Mouse (Mus musculus): ENCODE data around the gene Spata46. TPM values are rescaled to one million over a fixed set of nuclear protein-coding genes. Genes with fewer than 3 reads are reported as not detected.

Spata46 gene
- polyA plus RNA-seq (2015; fragmentation: Nextera tagmentation; extraction: Ambion mirVana): 0.56 and 0.71 TPM in 2 replicates

- Histone ChIP-seq H3K27me3 (ENCODE audit: control insufficient read depth, insufficient read depth, low read depth, low read length) (no peaks in the 10 kb centered on the region), H3K4me1 (ENCODE audit: control insufficient read depth, low read depth, low read length) (no peaks in the 10 kb centered on the region), H3K9me3 (replicated peaks; ENCODE audit: control insufficient read depth, low read length) (no peaks in the 10 kb centered on the region), H3K9ac (ENCODE audit: low read depth, low read length) (no peak within 1 kb of the TSS), H3K4me3 (ENCODE audit: low read depth, low read length) (no peak within 1 kb of the TSS), H3K36me3 (ENCODE audit: control insufficient read depth, insufficient read depth) (no peaks in the 10 kb centered on the region; the same call in 1 of the 2 replicates), H3K27ac (ENCODE audit: low read length) (no peak within 1 kb of the TSS), H3K4me2 (ENCODE audit: low read depth, low read length) (no peak within 1 kb of the TSS)
- ATAC-seq (ENCODE audit: low read depth): no peak
- WGBS (ENCODE audit: insufficient replicate concordance): 76% methylated on average over 4 of the region's 4 CpGs
Measured at GRCm38 (mm10) chr1:170308503-170308902, at the start of gene Spata46. Gene Spata46 (plus strand): TSS chr1:170308803.

- Histone ChIP-seq H3K4me2 (ENCODE audit: low read depth, low read length) (no peak overlapping the region), H3K9ac (ENCODE audit: low read depth, low read length) (no peak overlapping the region), H3K27ac (ENCODE audit: low read length) (no peak overlapping the region), H3K4me1 (ENCODE audit: control insufficient read depth, low read depth, low read length) (no peaks in the 10 kb centered on the region), H3K27me3 (ENCODE audit: control insufficient read depth, insufficient read depth, low read depth, low read length) (no peaks in the 10 kb centered on the region), H3K4me3 (ENCODE audit: low read depth, low read length) (no peak overlapping the region), H3K9me3 (replicated peaks; ENCODE audit: control insufficient read depth, low read length) (no peaks in the 10 kb centered on the region), H3K36me3 (ENCODE audit: control insufficient read depth, insufficient read depth) (no peaks in the 10 kb centered on the region)
- ATAC-seq (ENCODE audit: low read depth): no peak
- 48% methylated on average over 6 of the region's 6 CpGs for WGBS (ENCODE audit: insufficient replicate concordance)
Measured at GRCm38 (mm10) chr1:170270281-170270680, 38.3 kb upstream of the Spata46 start.

DNA sequence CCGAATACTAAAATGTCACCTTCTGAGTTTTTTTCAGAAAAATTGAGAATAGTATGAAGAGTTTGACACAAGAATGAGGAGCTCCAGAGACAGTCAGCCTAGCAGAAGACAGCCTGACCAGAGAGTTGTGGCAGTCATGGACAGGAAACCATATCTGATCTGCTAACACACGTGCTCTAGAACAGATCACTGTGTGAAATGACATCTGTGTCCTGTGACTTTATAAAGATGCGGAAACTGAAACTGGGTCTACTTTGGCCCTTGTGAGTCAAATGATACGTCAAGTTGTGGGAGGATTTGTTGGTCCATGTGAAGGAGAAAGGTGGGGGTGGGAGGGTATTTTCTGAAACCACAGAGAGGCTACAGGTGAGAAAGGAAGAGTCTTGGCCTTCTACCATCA, 37.9 kb upstream of the Spata46 start:
- Histone ChIP-seq H3K9me3 (replicated peaks; ENCODE audit: control insufficient read depth, low read length) (no peaks in the 10 kb centered on the region), H3K4me1 (ENCODE audit: control insufficient read depth, low read depth, low read length) (no peaks in the 10 kb centered on the region), H3K4me2 (ENCODE audit: low read depth, low read length) (no peak overlapping the region), H3K27ac (ENCODE audit: low read length) (no peak overlapping the region), H3K9ac (ENCODE audit: low read depth, low read length) (no peak overlapping the region), H3K36me3 (ENCODE audit: control insufficient read depth, insufficient read depth) (no peaks in the 10 kb centered on the region), H3K4me3 (ENCODE audit: low read depth, low read length) (no peak overlapping the region), H3K27me3 (ENCODE audit: control insufficient read depth, insufficient read depth, low read depth, low read length) (no peaks in the 10 kb centered on the region)
- ATAC-seq (ENCODE audit: low read depth): no peak
- WGBS (ENCODE audit: insufficient replicate concordance): 41% methylated on average over 4 of the region's 4 CpGs

GRCm38 (mm10) chr1:170273252-170273651, 35.4 kb upstream of the Spata46 start:
- Histone ChIP-seq H3K4me1 (ENCODE audit: control insufficient read depth, low read depth, low read length) (no peaks in the 10 kb centered on the region), H3K4me3 (ENCODE audit: low read depth, low read length) (no peak overlapping the region), H3K9ac (ENCODE audit: low read depth, low read length) (no peak overlapping the region), H3K9me3 (replicated peaks; ENCODE audit: control insufficient read depth, low read length) (no peaks in the 10 kb centered on the region), H3K27me3 (ENCODE audit: control insufficient read depth, insufficient read depth, low read depth, low read length) (no peaks in the 10 kb centered on the region), H3K27ac (ENCODE audit: low read length) (no peak overlapping the region), H3K36me3 (ENCODE audit: control insufficient read depth, insufficient read depth) (no peaks in the 10 kb centered on the region), H3K4me2 (ENCODE audit: low read depth, low read length) (no peak overlapping the region)
- ATAC-seq (ENCODE audit: low read depth): no peak

- H3K4me3 ChIP-seq (ENCODE audit: low read depth, low read length): no peak within 1 kb of the TSS
- no peak within 1 kb of the TSS for H3K9ac ChIP-seq (ENCODE audit: low read depth, low read length)
- 47% methylated on average over 2 of the region's 3 CpGs for WGBS (ENCODE audit: insufficient replicate concordance)
- no peak within 1 kb of the TSS for H3K4me2 ChIP-seq (ENCODE audit: low read depth, low read length)
- no peaks in the 10 kb centered on the region for H3K4me1 ChIP-seq (ENCODE audit: control insufficient read depth, low read depth, low read length)
- ATAC-seq (ENCODE audit: low read depth): 0 out of 2 replicates have a peak, but pooled peaks have one; percentile 32
- H3K27me3 ChIP-seq (ENCODE audit: control insufficient read depth, insufficient read depth, low read depth, low read length): no peaks in the 10 kb centered on the region
- no peaks in the 10 kb centered on the region for H3K9me3 ChIP-seq (replicated peaks; ENCODE audit: control insufficient read depth, low read length)
- no peak within 1 kb of the TSS for H3K27ac ChIP-seq (ENCODE audit: low read length)
- no peaks in the 10 kb centered on the region for H3K36me3 ChIP-seq (ENCODE audit: control insufficient read depth, insufficient read depth)
Measured at GRCm38 (mm10) chr1:170277016-170277415, 31.6 kb upstream of the Spata46 start, which contains the start of gene Sh2d1b1. Gene Sh2d1b1 (plus strand): TSS chr1:170277320.

DNA sequence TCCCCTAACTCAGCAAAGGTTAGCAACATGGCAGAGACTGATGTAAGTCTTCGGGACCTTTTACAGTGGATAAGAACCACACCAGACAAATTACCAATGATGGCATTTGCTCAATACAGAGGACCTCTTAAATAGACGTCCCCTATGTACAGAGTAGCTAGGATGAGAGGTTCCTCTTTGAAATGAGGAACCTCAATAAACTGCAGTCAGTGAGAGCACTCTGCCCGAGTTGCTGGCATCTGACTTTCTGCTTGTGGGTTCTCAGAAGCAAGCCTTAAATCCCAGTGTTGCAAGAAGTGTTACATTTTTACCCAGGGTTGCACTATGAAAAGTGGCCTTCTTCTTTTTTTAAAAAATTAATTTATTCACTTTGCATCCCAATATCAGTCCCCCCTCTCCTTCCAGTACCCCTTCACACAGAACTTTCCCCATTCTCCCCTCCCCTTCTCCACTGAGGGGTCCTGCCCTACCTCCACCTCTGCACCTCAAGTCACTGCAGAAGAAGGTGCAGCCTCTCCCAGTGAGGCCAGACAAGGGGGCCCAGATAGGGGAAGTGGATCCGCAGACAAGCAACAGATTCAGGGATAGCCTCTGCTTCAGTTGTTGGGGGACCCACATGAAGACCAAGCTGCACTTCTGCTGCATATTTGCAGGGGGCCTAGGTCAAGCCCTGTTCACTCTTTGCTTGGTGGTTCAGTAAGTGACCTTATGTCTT, 26.0 kb upstream of the Spata46 start:
- peak overlapping the region; percentile 42 for H3K27ac ChIP-seq (ENCODE audit: low read length)
- 25% methylated on average over 4 of the region's 4 CpGs for WGBS (ENCODE audit: insufficient replicate concordance)
- H3K4me3 ChIP-seq (ENCODE audit: low read depth, low read length): no peak overlapping the region
- no peak overlapping the region for H3K4me2 ChIP-seq (ENCODE audit: low read depth, low read length)
- H3K27me3 ChIP-seq (ENCODE audit: control insufficient read depth, insufficient read depth, low read depth, low read length): no peaks in the 10 kb centered on the region
- no peak overlapping the region for H3K9ac ChIP-seq (ENCODE audit: low read depth, low read length)
- H3K36me3 ChIP-seq (ENCODE audit: control insufficient read depth, insufficient read depth): no peaks in the 10 kb centered on the region
- no peaks in the 10 kb centered on the region for H3K9me3 ChIP-seq (replicated peaks; ENCODE audit: control insufficient read depth, low read length)
- peak; percentile 32; the same call in 1 of the 2 replicates for ATAC-seq (ENCODE audit: low read depth)
- H3K4me1 ChIP-seq (ENCODE audit: control insufficient read depth, low read depth, low read length): no peaks in the 10 kb centered on the region

GRCm38 (mm10) chr1:170292239-170292951, 16.2 kb upstream of the Spata46 start:
- Histone ChIP-seq H3K4me3 (ENCODE audit: low read depth, low read length) (no peak overlapping the region), H3K4me1 (ENCODE audit: control insufficient read depth, low read depth, low read length) (no peaks in the 10 kb centered on the region), H3K36me3 (ENCODE audit: control insufficient read depth, insufficient read depth) (no peaks in the 10 kb centered on the region), H3K4me2 (ENCODE audit: low read depth, low read length) (no peak overlapping the region), H3K9me3 (replicated peaks; ENCODE audit: control insufficient read depth, low read length) (no peaks in the 10 kb centered on the region), H3K27ac (ENCODE audit: low read length) (no peak overlapping the region), H3K27me3 (ENCODE audit: control insufficient read depth, insufficient read depth, low read depth, low read length) (no peaks in the 10 kb centered on the region), H3K9ac (ENCODE audit: low read depth, low read length) (no peak overlapping the region)
- no peak for ATAC-seq (ENCODE audit: low read depth)
- 42% methylated on average over 9 of the region's 9 CpGs for WGBS (ENCODE audit: insufficient replicate concordance)

DNA sequence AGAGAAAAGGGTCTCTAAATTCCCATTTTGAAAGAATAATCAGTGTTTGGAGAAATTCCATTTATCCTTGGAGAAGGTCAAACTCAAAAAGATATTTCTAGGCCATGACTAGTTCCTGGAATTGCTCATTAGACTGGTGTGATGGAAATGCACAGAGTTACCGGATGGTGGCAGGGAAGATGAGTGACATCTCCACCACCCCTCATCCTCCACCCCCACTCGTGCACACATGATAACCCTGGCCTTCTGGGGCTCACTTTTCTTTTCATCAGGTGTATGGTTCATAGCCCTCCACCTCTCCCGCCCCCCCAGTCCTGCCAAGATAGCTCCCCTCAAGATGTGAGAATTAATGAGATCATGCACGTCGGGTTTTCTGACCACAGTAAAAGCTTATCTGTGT, 15.3 kb upstream of the Spata46 start:
- no peak overlapping the region for H3K27ac ChIP-seq (ENCODE audit: low read length)

More for the DNA sequence above, 15.3 kb upstream of the Spata46 start:
- Histone ChIP-seq H3K4me3 (ENCODE audit: low read depth, low read length) (no peak overlapping the region), H3K4me1 (ENCODE audit: control insufficient read depth, low read depth, low read length) (no peaks in the 10 kb centered on the region), H3K36me3 (ENCODE audit: control insufficient read depth, insufficient read depth) (no peaks in the 10 kb centered on the region), H3K27me3 (ENCODE audit: control insufficient read depth, insufficient read depth, low read depth, low read length) (no peaks in the 10 kb centered on the region), H3K4me2 (ENCODE audit: low read depth, low read length) (no peak overlapping the region), H3K9me3 (replicated peaks; ENCODE audit: control insufficient read depth, low read length) (no peaks in the 10 kb centered on the region), H3K9ac (ENCODE audit: low read depth, low read length) (no peak overlapping the region)
- ATAC-seq (ENCODE audit: low read depth): no peak
- 59% methylated on average over 5 of the region's 5 CpGs for WGBS (ENCODE audit: insufficient replicate concordance)
